Mouse (Mus musculus) ES-CJ7 (cell line): ENCODE results near the gene Efcab6.
A peak's percentile ranks its signal among the peaks of the same experiment; 100 is the strongest.

Source experiments
- DNase-seq: peaks from one replicate; pipeline ENCODE4 v3.0.0; 2011; ENCODE audit warnings: low read depth, low spot score

The Efcab6 gene

GRCm38 (mm10) chr15:84065701-84066100 is 522 bp upstream of the Efcab6 start:
- DNase-seq: no peak

GRCm38 (mm10) chr15:84058841-84059240 is 6.3 kb downstream of the Efcab6 start:
- DNase-seq: no peak

GRCm38 (mm10) chr15:84056083-84056482 is 9.1 kb downstream of the Efcab6 start:
- no peak for DNase-seq

- peak; percentile 66 for DNase-seq
These were observed 11.3 kb downstream of the Efcab6 start for GRCm38 (mm10) chr15:84053859-84054258.

GRCm38 (mm10) chr15:84053240-84053639 is 11.9 kb downstream of the Efcab6 start:
- DNase-seq: no peak

GRCm38 (mm10) chr15:84052390-84052789 is 12.8 kb downstream of the Efcab6 start:
- DNase-seq: no peak

GRCm38 (mm10) chr15:84049570-84049969 is 15.6 kb downstream of the Efcab6 start:
- no peak for DNase-seq

GRCm38 (mm10) chr15:84045562-84045961 is 19.6 kb downstream of the Efcab6 start:
- peak; percentile 20 for DNase-seq

GRCm38 (mm10) chr15:84037067-84037466 is 28.1 kb downstream of the Efcab6 start:
- DNase-seq: no peak

GRCm38 (mm10) chr15:84025651-84026050 is 39.5 kb downstream of the Efcab6 start:
- DNase-seq: no peak

- no peak for DNase-seq
These were observed 40.3 kb downstream of the Efcab6 start for GRCm38 (mm10) chr15:84024851-84025250.

- DNase-seq: peak; percentile 28
These were observed 55.7 kb downstream of the Efcab6 start for GRCm38 (mm10) chr15:84009366-84010083.

GRCm38 (mm10) chr15:84004306-84004705 is 60.9 kb downstream of the Efcab6 start:
- DNase-seq: no peak

GRCm38 (mm10) chr15:83999071-83999470 is 66.1 kb downstream of the Efcab6 start:
- DNase-seq: no peak

- DNase-seq: no peak
These were observed 66.6 kb downstream of the Efcab6 start for GRCm38 (mm10) chr15:83998586-83998985.

GRCm38 (mm10) chr15:83998115-83998514 is 67.1 kb downstream of the Efcab6 start:
- no peak for DNase-seq

GRCm38 (mm10) chr15:83997550-83997949 is 67.6 kb downstream of the Efcab6 start:
- no peak for DNase-seq

- no peak for DNase-seq
These were observed 68.3 kb downstream of the Efcab6 start for GRCm38 (mm10) chr15:83996864-83997263.

- DNase-seq: no peak
These were observed 73.0 kb downstream of the Efcab6 start for GRCm38 (mm10) chr15:83992191-83992590.

- DNase-seq: peak; percentile 45
These were observed 73.7 kb downstream of the Efcab6 start for GRCm38 (mm10) chr15:83991461-83991860.

- no peak for DNase-seq
These were observed 75.9 kb downstream of the Efcab6 start for GRCm38 (mm10) chr15:83989241-83989640.

- no peak for DNase-seq
These were observed 77.1 kb downstream of the Efcab6 start for GRCm38 (mm10) chr15:83988087-83988486.

- no peak for DNase-seq
These were observed 82.8 kb downstream of the Efcab6 start for GRCm38 (mm10) chr15:83982186-83982936.
